Mouse (Mus musculus) lung, postnatal 25 days (tissue): ENCODE measurements around the gene Prkch.

ENCODE experiments used
- DNase-seq: peaks from one replicate; pipeline ENCODE4 v3.0.0; 2022; ENCODE audit warnings: low spot score

The Prkch gene

DNA sequence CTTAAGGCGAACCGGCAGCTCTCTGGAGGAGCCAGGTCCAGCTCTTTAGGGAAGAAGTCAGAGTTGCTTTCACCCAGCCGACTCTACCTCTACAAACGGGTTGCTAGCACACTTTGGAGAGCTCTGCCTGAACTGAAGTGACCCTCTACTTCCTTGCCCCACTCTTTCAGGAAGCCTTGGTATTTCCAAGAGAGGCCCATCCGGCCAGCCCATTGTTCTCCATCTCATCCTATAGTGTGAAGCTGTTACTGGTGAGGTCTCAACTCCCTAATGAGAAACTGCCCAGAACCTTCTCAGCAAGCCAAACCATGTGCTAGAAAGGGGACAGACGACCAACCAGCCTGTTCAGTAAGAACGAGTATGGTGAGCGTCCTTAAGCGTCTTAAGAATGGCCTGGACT, 1.3 kb upstream of the Prkch start:
- no peak for DNase-seq

DNA sequence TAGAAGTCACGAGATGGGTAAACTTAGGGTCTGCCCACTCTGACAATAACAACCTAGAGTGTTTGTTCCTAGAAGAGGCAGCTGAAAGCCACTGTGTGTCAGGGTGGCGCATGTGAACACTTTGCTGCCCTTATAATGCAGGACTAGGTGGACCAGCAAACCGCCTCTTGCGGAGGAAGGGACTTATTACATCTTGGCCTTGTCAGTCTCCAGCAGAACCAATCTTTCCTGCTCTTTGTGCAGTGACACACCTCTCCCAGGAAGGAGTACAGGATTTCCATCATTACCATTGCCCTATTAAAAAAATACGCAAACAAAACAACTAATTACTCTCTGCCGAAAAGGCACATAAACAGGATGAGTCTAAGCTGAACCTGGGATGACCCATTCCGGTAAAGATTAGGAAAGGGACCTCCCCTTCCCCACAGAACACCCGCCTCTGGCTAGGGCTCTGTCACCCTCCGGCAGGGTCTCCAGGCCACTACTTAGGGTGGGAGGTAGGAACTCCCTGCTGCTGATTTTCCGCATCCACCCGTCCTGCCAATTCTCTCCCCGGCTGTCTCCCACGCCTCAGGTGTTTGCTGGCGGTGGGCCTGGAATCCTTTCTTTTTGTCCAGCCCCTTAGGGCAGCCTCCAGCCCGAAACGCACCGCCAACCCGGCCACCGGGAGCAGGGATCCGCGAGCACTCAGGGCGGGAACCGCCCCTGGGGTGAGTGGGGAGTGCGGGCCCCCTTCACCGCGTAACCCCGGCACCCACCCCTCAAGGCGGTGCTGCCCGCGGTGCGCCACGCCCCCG, 585 bp upstream of the Prkch start:
- DNase-seq, result peak; percentile 74

DNA sequence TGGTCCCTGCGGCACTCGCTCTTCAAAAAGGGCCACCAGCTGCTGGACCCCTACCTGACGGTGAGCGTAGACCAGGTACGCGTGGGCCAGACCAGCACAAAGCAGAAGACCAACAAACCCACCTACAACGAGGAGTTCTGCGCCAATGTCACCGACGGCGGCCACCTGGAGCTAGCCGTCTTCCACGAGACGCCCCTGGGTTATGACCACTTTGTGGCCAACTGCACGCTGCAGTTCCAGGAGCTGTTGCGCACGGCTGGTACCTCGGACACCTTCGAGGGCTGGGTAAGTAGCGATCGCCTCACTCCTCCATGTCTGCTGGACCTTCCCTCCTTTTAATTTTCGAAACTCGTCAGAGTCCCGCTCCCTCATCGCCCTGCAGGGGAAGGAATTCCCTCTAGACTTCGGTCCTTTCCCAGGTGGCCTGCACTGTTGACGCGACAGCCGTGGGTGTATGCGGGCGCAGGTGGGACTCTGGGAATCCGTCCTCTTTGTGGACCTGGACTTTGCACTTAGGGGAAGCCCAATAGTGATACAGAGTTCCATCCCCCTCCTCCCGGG, 725 bp downstream of the Prkch start:
- no peak for DNase-seq

DNA sequence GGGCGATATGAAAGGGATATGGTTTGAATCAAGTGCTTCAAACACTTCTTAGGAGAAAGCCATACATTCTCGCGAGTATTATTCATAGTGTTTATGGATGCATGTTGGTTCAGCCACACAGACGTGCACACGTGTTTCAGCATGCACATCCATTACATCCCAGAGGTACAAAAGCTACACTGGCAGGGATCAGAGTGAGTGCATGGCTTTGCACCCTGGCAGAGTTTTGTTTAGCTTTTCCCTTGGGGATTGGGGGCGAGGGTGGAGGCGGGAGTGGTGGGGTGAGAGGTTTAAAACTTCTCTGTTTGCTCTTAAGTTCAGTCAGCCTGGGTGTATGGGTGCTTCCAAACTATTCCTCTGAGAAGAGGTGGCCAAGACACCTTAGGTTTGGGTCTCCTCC, 1.3 kb downstream of the Prkch start:
- no peak for DNase-seq

DNA sequence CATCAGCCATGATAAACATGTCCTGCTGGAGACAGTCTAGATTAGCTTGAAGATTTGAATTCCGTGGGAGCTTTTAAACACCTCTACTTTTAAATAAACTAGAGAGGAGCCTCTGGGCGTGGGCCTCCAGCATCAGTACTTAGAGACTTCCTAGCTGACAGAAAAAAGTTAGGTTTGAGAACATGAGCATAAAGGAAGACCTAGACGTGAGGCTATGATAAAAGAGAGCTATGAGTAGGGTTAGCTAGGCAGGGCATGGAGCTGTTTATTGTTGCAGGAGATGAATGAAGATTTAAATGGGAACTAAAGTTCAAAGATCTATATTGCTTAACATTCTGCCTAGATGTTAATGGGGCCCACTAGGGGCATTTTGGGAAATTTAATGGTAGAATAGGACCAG, 2.7 kb downstream of the Prkch start:
- DNase-seq, result no peak

DNA sequence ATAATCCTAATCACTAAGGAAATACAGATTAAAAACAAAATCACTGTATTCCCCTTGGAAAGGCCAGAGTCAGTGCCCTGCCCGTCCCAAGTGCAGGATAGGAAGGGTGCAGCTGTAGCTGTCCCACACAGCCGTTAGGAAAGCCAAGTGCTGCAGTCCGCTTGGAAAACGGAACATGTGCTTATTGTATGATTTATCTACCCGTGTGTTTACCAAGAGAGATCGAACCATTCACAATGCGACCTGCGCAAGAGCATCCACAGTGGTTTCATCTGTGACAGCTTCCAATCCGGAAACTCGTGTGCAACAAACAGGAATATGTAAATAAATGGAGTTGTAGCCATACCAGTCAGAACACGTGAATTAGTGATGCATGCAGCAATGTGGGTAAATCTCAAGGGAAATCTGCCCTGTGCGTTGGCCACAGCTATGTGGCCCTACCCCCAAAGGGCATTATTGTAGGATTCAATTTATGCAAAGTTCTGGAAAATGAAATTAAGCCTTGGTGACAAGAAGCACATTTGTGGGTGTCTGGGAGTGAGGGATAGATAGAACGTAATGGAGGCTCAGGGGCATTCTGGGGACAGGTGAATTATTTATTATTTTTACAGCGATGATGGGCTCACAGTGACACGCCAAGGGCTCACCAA, 6.2 kb downstream of the Prkch start:
- DNase-seq, result peak; percentile 36

DNA sequence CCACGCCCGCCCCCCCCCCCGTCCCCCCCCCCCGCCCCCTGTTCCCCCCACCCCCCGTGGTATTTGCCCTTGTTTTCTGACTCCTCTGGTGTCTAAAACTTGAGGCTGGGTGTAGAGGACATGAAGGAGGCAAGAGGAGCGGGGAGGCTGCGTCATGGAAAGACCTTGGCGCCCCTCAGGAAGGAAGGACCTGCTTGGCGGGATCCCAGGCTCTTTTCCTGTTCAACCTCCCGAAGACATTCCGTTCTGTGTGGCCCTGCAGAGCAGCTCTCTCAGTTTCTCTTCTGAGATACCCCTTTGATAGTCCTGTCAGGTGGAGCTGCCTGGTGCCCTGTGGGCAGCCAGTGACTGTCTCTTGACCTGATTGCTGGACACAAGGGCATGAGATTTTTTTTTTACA, 7.0 kb downstream of the Prkch start:
- peak; percentile 90 for DNase-seq

DNA sequence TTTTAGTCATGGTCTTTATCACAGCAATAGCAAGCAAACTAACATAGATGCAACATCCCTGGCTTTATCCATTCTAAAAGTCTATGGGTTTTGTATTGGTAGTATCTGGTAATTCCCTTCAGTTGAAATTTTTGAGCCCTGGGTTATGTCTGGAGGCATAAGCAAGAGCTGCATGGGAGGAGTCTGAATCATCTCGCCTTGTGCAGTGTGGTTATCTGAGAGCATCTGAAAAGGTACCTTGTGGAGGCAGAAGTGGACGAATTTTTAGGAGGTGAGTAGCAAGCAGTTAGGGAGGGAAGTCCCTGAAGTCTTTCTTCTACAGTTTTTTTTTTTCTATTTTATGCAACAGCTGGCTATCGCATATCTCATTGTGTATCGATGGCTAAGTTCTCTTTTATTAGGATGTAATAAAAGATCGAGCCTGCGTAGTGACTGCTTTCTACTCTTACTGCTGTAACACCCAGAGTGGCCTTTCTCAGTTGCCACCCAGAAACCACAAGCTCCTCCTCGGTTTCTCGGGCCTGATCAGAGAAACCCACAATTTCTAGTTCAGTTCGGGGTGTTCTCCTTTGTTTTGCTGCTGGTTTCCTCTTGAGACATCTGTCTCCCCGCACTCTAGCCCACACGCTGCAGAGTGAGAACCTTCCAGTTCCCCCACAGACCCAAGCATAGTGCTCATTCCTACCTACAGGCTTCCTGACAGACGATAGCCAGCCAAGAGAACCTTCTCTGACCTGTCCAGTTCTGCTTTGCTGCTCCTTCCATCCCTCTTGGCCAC, 8.6 kb downstream of the Prkch start:
- peak; percentile 67 for DNase-seq

DNA sequence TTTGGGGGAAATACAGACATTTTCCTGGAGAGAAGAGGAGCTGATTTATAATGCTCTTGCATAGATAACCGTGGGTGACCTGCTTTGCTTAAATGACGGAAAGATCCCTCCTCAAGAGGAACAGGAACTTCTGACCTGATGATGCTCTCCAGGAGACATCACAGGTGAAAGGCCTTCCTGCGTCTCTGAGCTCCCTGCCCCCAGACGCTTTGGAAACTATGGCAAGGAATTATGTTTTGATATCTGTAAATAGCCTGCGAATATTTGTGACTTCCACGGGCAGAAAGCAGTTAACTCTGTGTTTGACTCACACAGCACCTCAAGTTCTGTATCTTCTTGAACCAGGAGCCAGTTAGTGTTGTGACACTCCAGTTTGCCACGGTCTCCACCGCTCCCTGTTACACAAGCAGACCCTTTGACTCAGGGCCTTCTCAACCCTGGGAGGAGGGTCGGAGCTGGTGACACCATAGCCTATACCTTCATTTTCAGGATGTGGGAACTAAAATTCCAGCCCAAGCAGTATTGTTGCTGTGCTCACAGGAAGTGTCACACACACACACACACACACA, 9.7 kb downstream of the Prkch start:
- DNase-seq, result no peak

DNA sequence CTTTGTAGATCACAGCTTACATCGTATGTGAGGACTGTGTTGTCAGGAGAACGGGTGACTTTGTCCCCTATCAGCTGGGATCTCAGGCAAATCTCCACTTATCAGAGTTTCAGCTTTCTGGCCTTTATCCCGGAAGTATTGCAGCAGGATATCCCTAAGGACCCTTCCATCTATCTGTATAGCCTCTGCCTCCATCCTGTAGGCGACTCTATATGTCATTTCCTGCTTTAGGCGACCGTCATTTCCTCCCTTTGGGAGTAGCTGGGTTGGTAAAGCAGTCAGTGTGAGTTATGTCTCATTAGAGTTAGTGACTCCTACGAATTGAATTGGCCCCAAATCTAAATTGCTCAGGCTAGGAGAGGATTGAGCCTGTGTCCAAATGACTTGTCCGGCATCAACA, 10.6 kb downstream of the Prkch start:
- no peak for DNase-seq

DNA sequence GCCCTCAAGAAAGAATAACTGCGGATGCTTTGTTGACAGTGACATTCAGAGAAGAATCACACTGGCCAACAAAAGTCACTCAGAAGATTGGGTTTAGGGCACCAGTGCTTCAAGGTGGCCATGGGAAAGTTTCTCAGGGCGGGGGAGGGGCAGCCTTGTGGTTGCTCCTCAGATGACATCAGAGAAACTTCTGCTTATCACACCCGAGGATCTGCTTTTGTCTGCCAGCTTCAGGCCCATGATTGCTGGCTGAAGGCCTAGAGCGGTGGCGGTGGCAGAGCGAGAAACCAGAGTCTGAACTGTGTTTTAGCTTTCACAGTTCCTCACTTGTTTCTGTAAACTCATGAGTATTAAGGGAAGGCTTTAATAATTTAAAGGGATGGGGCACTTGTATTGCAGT, 13.6 kb downstream of the Prkch start:
- peak; percentile 85 for DNase-seq

DNA sequence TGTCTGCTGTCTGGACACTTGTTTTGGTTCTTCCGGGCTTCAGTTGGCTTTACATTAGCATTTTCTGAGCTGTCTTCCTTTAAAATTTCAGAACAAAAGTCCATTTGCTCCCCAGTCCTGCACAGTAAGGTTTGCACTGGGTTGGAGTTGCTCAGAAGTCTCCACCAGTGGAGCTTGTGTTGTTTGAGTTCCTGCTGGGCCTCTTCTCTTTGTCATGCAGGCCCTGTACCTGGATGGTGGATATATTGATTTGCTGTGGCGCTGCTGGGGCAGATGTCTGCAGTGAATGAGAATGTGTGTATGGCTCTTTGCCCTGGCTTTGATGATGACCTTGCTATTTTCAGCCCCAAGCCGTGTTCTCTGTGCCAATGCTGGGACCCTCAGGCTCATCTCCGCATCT, 15.9 kb downstream of the Prkch start:
- DNase-seq, result no peak

DNA sequence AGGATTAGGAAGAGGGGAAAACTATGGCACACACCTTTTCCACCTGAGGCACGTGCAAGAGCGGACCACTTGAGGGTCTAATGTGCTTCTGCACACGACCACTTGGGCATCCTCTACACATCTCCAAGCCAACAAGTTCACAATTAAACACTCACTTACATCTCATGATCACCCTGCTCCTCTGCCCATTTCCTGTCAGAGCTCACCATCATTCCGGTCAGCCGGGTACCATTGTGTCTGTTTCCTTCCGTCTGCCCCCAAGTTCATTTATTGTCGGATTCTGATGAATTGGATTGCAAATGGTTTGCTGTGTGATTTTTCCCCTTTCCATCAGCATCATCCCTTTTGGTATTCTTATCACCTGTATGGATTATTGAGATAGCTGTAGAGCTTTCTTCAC, 18.4 kb downstream of the Prkch start:
- DNase-seq, result no peak

DNA sequence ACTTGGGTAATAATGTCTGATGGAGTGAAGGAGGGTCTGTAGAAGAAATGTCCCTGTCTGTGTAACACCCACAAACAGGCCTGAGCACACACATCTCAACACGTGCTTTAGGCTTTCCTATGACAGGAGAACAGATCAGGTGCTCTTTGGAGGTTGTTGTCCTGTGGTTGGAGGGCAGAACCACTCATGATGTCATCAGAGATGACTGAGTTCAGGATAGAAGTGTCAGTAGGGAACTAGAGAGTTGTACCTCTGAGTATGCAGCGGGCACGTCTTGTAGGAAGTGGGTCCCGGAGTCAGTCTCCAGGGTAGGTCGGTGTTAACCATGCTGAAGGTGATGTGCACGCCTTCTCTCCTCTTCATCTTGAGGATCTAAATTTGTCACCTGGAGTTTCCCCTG, 19.1 kb downstream of the Prkch start:
- DNase-seq, result no peak

DNA sequence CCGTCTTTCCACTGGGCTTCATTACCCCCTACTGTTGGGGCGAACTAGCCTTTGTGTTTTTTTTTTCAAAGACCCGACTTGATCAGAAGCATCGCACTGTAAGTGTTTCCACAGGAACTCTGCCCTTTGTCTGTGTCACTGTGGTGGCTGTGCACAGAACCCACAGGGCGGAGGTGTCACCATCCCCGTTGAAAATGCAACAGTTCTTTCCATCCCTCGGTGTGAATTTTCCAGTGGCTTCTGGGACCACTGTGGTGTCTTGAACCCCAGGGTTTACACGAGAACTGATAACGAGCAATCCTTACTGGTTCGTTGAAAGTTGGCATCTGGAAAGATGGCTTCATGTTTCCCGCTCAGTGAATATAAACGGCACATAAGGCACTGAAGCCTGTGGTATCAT, 20.2 kb downstream of the Prkch start:
- DNase-seq, result no peak

DNA sequence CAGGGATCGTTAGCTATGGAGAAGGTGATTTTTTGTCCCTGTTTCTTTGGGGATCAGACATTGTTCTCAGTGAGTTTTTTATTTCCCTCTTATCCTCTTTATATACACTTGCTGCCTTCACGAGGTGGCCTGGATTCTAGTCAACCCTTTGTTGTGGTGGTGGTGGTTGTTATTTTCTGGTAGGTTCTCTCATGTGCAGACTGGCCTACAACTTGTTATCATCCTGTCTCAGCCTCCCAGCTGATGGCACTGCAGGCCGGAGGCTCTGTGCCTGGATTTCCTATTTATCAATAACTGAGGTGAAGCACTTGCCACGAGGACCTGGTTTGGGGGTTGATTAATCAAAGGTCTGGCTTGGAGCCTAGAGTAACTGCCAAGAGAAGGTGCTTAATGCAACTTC, 20.6 kb downstream of the Prkch start:
- DNase-seq, result no peak

DNA sequence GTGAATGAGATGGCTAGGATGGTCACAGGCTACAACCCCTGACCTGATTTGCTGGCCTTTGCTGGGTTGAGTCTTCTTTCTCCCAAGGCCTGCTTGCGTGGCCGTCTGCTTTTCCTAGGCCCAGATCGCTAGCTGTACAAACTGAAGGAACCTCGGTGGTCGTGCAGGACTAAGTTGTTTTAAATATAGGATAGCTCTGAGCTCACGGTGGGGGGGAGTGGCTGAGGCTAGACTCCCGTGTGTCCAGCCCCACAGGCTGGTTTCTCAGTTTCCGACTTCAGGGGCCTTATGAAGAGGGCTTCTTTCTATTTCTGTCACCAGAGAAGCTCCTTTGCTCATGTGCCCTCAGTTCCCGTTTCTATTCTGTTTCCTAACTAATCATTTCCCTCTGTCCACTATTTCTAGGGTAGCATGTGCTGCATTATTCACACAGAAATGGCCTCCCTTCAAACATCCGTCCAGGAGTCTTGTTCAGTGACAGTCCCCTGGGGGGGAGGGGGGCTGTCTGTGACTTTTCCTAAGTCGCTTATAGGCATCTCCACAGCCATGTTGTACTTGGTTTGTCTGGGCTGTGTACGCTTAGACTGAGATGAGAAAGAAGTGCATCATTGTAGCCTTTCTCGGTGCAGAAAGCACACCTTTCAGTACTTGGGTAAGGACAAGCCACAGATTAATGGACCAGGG, 22.9 kb downstream of the Prkch start:
- no peak for DNase-seq

DNA sequence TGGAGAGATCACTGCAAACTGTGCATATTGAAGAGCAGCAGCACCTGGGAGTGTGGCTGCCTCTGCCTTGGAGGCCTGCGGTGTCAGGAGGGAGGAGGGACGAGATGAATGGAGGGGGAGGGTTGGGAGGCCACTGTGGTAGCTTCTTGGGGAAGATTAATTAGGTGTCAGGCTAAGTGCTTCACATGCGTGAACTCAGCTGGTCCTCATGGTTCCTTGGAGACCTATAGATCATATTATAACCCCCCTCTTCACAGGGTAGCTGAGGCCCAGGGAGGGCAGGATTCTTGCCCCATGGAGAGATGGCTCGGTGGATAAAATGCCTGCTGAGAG, 23.4 kb downstream of the Prkch start:
- no peak for DNase-seq

DNA sequence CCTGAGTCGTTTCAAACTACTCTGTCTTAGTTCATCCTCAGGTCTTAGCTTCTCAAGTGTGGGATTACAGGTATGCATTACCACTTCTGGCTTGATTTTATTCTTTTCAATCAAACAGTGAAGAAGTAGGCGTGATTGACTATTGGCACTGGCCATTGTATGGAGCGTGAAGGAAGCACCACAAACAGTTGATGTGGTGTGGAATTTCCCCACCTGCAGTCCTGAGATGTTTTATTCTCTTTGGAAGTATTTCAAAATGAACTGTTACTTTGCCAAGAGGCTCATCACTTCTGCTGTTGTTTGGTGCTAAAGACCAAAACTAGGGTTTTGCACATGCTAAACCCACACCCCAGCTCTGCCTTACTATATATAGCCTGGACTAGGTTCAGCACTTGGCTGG, 24.7 kb downstream of the Prkch start:
- DNase-seq, result no peak

DNA sequence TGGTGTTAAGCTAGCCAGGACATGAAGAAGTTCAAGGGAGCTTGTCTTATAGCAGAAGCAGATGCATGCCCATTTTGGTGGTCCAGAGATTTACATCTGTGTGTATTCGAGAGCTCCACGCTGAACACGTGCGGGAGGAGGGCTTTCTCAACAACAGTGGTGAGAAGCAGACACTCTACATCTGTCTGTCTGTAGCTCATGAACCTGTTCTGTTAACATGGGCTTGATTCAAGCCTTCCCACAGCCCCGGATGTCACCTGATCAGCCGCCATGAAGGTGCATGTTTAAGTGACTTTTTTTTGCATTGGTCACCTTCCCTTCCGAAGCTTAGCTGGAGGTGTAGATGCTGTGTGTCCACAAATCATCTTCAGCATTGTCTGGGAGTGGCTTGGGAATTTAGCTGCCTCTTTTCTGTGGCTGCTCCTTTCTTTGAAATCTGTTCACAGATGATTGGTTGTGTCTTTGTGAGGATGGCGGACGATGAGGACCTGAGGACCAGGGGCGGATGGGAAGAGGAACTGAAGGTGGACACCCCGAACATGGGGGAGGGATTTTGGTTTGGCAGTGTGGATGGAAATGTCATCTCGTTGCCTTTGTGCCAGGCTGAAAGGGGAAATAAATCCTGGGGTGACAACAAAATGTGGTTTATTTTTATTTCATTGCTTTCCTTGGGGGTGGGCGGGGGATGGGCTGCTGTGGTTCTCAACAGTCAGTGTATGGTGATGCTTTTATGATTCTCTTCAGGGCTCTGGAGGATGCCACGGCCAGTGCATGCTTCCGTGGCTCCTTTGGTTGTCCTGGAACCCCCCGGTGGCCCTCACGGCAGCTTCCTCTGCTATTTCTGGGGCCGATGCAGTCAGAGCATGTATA, 25.3 kb downstream of the Prkch start:
- no peak for DNase-seq

DNA sequence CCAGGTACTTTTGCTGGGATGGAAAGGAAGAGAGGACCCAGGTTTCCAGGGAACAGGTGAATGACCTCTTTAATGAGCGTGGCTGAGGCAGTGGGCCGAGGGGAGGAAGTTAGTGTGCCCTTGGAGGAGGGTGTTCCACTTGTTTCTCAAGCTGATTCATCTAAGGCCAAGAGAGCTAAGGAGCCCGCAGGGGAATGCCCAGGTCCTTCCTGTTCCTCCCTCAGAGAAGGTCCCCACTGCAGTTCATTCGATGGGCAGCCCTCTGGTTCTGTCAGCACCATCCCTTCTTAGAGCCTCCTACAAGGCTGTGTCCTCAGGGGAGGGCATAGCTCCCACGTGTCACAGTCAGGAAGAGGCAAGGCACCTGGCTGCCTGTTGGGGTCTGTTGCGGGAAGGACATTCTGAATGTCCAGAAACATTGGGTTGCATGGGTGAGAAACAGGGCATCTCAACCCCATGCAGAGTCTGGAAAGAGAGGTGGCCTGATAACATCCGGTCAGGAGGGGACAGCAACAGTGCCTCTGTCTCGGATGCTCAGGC, 26.3 kb downstream of the Prkch start:
- DNase-seq, result no peak
